Mouse (Mus musculus) heart, embryonic 12.5 days (tissue): Measurements from ENCODE around the gene Ly6g6e. TPM values are rescaled to one million over a fixed set of nuclear protein-coding genes. Genes with fewer than 3 reads are reported as not detected.

ENCODE experiments used
- ATAC-seq: fragments of 200-750 bp; cut with Nextera tagmentation; 2 replicates; pipeline ENCODE4 v1.8.0; 2017; ENCODE audit warnings: moderate TSS enrichment, moderate library complexity; ENCODE audit not compliant: insufficient number of reproducible peaks, low FRiP score
- H3K27ac ChIP-seq: fragments of 300-500 bp; sonication (generic); 2 replicates; pipeline ENCODE4 v1.5.1; 2016; ENCODE audit warnings: mild to moderate bottlenecking, moderate library complexity; ENCODE audit not compliant: poor library complexity, severe bottlenecking
- H3K27me3 ChIP-seq: fragments of 300-500 bp; sonication (generic); replicated peaks from 2 replicates; pipeline ENCODE4 v1.6.1; 2016; ENCODE audit warnings: mild to moderate bottlenecking, moderate library complexity
- H3K36me3 ChIP-seq: fragments of 300-500 bp; sonication (generic); 2 replicates; pipeline ENCODE4 v1.6.1; 2016; ENCODE audit warnings: mild to moderate bottlenecking, moderate library complexity
- H3K4me1 ChIP-seq: fragments of 300-500 bp; sonication (generic); replicated peaks from 2 replicates; pipeline ENCODE4 v1.6.1; 2016; ENCODE audit warnings: mild to moderate bottlenecking
- H3K4me2 ChIP-seq: fragments of 300-500 bp; sonication (generic); 2 replicates; pipeline ENCODE4 v1.6.1; 2016; ENCODE audit warnings: mild to moderate bottlenecking, moderate library complexity
- H3K4me3 ChIP-seq: fragments of 300-500 bp; sonication (generic); 2 replicates; pipeline ENCODE4 v1.5.1; 2016; ENCODE audit warnings: mild to moderate bottlenecking
- H3K9ac ChIP-seq: fragments of 300-500 bp; sonication (generic); 2 replicates; pipeline ENCODE4 v1.6.1; 2016; ENCODE audit warnings: mild to moderate bottlenecking, moderate library complexity
- H3K9me3 ChIP-seq: fragments of 300-500 bp; sonication (generic); replicated peaks from 2 replicates; pipeline ENCODE4 v1.6.1; 2016; ENCODE audit warnings: mild to moderate bottlenecking, moderate library complexity
- WGBS: fragments of 180-500 bp; shearing (Covaris S2); methylation state at CpG from one replicate; pipeline ENCODE4 v1.1.7; 2016; 5-methylcytosine and 5-hydroxymethylcytosine counted together
- polyA plus RNA-seq: library from polyadenylated mRNA; unstranded; fragments of >200 nt; fragmentation: Nextera tagmentation; extraction: Ambion mirVana; gene quantifications from 2 replicates; pipeline ENCODE4 v1.2.1, GENCODE M21; 2016

Gene Ly6g6e
- polyA plus RNA-seq, 1 experiment from 2014 or later: 0.24 TPM

DNA sequence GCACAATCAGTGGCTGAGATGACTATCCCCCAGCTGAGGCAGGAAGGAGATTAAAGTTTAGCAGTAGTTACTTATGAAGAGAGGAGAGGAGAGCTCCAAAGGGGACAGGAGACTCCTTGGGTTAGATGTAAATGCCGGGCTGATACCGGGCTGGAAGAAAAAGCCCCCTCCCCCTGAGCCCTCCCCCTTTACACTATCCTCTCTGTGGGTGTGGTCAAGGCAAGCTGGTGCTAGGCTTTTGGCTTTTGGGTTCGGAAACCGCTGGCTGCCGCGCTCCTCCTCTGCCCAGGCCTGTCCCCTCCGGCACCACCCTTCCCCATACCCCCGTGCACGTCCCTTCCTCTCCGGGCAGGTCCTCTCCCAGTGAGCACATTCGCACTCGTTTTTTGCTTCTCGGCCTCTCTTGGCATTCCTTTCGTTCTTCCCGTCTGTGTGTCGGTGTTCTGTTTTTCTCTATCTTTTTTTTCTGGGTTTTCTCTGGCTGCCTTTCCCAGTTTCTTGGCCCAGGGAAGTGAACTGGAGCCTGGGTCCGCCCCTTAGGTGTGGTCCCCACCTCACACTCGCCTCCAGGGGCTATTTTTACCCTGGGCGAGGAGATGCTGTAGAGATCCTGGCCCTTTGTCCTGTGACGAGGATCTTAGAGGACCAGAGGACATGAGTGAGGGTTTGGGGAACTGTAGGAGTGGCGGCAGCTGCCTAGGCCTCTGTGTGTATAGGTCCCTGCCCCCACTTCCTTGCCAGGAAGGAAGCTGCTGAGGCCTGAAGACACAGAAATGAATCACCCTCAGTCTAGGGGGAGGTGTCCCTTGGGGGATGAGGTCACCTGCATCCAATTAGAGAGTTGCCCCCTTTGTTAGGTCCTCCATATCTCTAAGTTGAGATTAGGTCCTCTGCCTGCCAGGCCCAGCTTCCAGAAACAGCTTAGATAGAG, 25.3 kb upstream of the Ly6g6e start:
- under 1% methylated on average over 21 of the region's 21 CpGs for WGBS
- peak overlapping the region; percentile 88 for H3K4me2 ChIP-seq
- H3K27me3 ChIP-seq: no peaks in the 10 kb centered on the region
- peak overlapping the region; percentile 94 for H3K9ac ChIP-seq
- H3K27ac ChIP-seq: peak overlapping the region; percentile 99
- H3K4me3 ChIP-seq: peak overlapping the region; percentile 75
- no peaks in the 10 kb centered on the region; the same call in 1 of the 2 replicates for H3K9me3 ChIP-seq
- H3K4me1 ChIP-seq: peaks cover 45% of the 10 kb centered on the region
- ATAC-seq: peak; percentile 80
- H3K36me3 ChIP-seq: peaks cover 41% of the 10 kb centered on the region

DNA sequence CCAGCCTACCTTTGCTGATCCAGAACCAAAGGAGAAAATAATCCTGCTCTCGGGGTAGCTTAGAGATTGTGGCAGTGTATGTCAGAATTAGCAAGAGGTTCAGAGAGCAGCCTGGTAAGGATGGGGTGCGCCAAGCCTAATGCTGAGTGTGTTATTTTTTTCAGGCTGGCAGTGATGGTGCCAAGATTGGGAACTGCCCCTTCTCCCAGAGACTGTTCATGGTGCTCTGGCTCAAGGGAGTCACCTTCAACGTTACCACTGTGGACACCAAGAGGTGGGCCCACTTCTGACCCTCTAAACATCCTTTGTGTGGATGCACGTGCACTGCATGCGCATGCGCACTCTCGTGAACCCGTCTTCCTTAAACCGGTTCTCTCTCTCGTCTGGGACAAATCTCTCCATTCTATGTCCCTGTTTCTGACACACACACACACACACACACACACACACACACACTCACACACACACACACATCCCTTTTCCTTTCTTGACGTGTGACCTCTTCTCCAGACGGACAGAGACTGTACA, 24.4 kb upstream of the Ly6g6e start:
- no peak for ATAC-seq
- Histone ChIP-seq H3K4me3 (peak overlapping the region; percentile 75), H3K36me3 (peaks cover 48% of the 10 kb centered on the region), H3K4me1 (peaks cover 41% of the 10 kb centered on the region), H3K27me3 (no peaks in the 10 kb centered on the region), H3K4me2 (peak overlapping the region; percentile 88), H3K9me3 (no peaks in the 10 kb centered on the region; the same call in 1 of the 2 replicates), H3K9ac (peak overlapping the region; percentile 94), H3K27ac (peak overlapping the region; percentile 99)
- WGBS: 68% methylated on average over 12 of the region's 12 CpGs

DNA sequence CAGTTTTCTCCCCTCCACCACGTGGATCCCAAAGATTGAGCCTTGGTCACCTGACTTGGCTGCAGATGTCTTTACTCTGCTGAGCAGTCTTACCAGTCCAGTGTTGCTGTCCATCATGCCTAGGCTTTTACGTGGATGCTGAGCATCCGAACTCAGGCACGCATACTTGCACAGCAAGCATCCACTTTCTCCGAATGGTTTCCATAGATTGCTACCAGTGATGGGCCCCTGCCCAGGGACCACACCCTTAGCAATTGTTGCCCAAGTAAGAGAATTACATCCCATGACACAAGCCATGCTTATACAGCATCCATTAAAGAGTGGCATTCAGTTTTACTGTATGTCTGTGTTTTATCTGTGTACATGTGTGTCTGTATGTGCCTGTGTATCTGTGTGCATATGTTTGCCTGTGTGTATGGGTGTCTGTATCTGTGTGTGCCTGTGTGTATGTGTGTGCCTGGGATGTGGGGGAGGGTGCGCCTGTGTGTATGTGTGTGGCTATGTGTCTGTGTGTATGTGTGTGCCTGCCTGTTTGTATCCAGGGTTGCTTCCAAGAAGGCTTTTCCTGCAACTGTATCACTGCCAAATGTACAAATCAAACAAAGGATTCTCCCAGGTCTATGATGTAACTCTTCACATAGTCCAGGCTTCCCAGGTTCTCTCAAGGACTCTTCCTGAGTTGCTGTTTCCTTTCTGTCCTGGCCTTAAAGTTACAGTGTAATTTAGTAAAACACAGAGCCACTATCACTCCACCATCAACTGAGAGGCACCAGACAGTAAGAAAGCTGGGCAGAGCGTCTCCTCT, 20.8 kb upstream of the Ly6g6e start:
- Histone ChIP-seq H3K27me3 (no peaks in the 10 kb centered on the region), H3K9me3 (no peaks in the 10 kb centered on the region; the same call in 1 of the 2 replicates), H3K4me3 (no peak overlapping the region), H3K4me1 (peaks cover 37% of the 10 kb centered on the region), H3K27ac (no peak overlapping the region), H3K4me2 (no peak overlapping the region), H3K9ac (no peak overlapping the region), H3K36me3 (peaks cover 69% of the 10 kb centered on the region)
- WGBS: 86% methylated on average over 7 of the region's 7 CpGs
- no peak for ATAC-seq

DNA sequence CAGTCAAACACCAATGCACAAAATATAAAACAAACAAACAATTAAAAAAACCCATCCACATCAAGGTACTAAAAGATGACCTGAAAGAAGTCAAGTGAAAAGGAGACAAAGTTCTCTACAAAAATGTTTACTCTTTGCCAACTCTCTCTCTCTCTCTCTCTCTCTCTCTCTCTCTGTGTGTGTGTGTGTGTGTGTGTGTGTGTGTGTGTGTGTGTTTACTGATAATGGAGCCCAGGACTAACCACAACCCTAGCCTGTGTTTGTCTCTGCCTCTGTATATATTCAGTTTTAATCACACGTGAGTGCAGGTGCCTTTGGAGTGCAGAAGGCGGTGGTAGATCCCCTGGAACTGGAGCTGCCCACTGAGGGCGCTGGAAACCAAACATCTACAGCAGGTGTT, 19.6 kb upstream of the Ly6g6e start:
- H3K27ac ChIP-seq: no peak overlapping the region
- no peaks in the 10 kb centered on the region; the same call in 1 of the 2 replicates for H3K9me3 ChIP-seq
- peak overlapping the region; percentile 8; the same call in 1 of the 2 replicates for H3K9ac ChIP-seq
- H3K4me2 ChIP-seq: no peak overlapping the region
- H3K4me1 ChIP-seq: peaks cover 35% of the 10 kb centered on the region
- H3K4me3 ChIP-seq: no peak overlapping the region
- H3K27me3 ChIP-seq: no peaks in the 10 kb centered on the region
- no peak for ATAC-seq
- peaks cover 79% of the 10 kb centered on the region for H3K36me3 ChIP-seq
- WGBS: 74% methylated on average over 3 of the region's 3 CpGs

DNA sequence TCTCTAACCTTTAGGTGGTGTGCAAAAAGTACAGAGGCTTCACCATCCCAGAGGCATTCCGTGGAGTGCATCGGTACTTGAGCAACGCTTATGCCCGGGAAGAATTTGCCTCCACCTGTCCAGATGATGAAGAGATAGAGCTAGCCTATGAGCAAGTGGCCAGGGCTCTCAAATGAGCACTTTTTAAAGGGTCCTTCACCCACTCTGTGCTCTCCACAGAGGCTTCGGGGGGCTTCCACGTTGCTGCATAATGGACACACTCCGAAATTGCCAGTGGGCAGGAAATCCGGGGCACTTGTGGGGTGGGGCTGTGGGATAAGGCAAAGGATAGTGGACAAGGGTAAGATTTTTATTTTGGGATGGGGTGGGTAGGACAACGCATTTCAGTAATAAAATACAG, 18.4 kb upstream of the Ly6g6e start:
- Histone ChIP-seq H3K4me2 (peak overlapping the region; percentile 96), H3K4me3 (0 out of 2 replicates have a peak overlapping the region, but pooled peaks have one; percentile 76), H3K9me3 (no peaks in the 10 kb centered on the region; the same call in 1 of the 2 replicates), H3K27me3 (peaks cover 7% of the 10 kb centered on the region; the same call in 1 of the 2 replicates), H3K27ac (peak overlapping the region; percentile 95), H3K36me3 (peaks cover 80% of the 10 kb centered on the region), H3K4me1 (peaks cover 25% of the 10 kb centered on the region), H3K9ac (0 out of 2 replicates have a peak overlapping the region, but pooled peaks have one; percentile 3)
- 63% methylated on average over 9 of the region's 9 CpGs for WGBS
- ATAC-seq: no peak

DNA sequence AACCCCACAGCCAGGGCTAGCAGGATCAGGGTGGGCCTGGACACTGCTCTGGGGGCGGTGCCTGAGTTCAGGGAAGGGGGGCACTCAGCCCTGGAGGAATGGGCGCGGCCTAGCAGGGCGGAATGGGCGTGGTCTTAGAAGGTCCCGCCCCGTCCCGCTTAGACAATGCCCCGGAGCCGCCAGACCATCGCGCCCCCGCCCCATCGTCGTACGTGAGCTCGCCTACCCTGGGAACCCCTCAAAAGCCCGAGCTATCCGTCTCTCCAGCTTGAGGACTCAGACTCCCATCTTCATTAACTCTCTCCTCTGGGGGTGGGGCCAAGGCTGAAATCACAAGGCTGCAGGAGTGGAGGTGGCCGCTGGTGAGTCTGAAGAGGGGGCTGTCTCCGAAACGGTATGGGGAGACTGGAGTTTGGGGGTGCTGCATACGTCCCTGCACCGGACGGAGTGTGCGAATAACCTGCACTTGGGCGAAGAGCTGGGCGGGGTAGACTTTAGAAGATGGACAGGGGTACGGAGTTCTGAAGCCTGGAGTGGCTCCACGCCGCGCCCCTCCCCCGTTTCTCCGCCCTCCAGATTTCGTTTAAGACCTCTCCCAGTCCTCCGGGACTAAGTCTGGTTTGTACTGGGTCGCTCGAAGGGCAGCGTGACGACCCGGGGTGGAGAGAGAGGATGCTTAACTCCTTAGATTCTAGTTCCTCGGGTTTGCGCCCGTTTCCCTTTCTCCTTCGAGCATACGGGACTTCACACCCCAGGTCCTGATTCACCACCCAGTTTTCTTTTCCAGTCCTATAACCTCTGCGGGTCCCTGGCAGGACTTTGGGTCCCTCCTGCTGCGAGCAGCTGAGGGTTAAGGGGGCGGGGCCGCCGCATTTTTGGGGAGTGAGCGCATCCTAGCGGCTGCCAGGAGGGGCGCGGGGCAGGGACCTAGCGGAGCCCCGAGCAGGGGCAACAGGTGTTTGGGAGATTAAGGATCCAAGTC, 17.5 kb upstream of the Ly6g6e start, which contains the start of gene Ddah2:
TSS of gene Ddah2 (plus strand) at position 125 of the 982 bp plus-strand sequence.
- Histone ChIP-seq H3K27ac (peak within 1 kb of the TSS; percentile 95), H3K9ac (peak within 1 kb of the TSS; percentile 92), H3K27me3 (peaks cover 16% of the 10 kb centered on the region), H3K4me1 (peaks cover 28% of the 10 kb centered on the region), H3K4me3 (peak within 1 kb of the TSS; percentile 76), H3K36me3 (peaks cover 72% of the 10 kb centered on the region), H3K4me2 (peak within 1 kb of the TSS; percentile 96), H3K9me3 (no peaks in the 10 kb centered on the region; the same call in 1 of the 2 replicates)
- peak; percentile 95 for ATAC-seq
- WGBS: under 1% methylated on average over 57 of the region's 57 CpGs

DNA sequence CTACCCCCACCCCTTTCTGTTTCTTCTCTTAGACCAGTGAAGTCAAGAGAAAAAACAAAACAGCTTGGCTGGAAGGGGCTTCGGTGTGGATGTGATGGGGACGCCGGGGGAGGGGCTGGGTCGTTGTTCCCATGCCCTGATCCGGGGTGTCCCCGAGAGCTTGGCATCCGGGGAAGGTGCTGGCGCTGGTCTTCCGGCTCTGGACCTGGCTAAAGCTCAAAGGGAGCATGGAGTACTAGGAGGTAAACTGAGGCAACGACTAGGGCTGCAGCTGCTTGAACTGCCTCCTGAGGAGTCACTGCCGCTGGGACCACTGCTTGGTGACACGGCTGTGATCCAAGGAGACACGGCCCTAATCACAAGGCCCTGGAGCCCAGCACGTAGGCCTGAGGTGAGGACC, 16.6 kb upstream of the Ly6g6e start:
- Histone ChIP-seq H3K27me3 (peaks cover 24% of the 10 kb centered on the region), H3K36me3 (peaks cover 64% of the 10 kb centered on the region), H3K4me2 (peak overlapping the region; percentile 96), H3K4me3 (peak overlapping the region; percentile 76), H3K27ac (no peak overlapping the region), H3K4me1 (peaks cover 34% of the 10 kb centered on the region), H3K9me3 (no peaks in the 10 kb centered on the region), H3K9ac (peak overlapping the region; percentile 92)
- no peak for ATAC-seq
- WGBS: 28% methylated on average over 14 of the region's 14 CpGs

DNA sequence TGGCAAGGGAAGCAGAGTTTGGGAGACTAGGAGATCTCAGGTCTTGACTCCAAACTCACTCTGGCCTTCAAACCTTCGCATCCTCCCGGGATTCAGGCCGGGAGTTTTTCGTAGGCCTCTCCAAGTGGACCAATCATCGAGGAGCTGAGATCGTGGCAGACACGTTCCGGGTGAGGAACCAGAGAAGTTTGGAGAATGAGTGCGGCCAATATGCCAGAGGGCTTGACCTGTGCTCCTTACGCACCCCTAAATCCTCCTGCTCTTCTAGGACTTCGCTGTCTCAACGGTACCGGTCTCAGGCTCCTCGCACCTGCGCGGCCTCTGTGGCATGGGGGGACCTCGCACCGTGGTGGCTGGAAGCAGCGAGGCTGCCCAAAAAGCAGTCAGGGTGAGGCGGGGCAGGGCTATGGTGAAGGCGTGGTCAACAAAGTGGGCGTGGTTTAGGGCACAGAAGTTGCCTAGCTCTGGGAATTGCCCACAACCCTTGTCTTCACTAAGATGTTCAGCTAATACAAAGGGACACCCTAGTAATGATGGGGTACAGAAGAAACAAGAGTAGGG, 15.9 kb upstream of the Ly6g6e start:
- H3K36me3 ChIP-seq: peaks cover 57% of the 10 kb centered on the region
- H3K4me3 ChIP-seq: peak overlapping the region; percentile 76
- no peaks in the 10 kb centered on the region for H3K9me3 ChIP-seq
- peaks cover 32% of the 10 kb centered on the region for H3K27me3 ChIP-seq
- peaks cover 40% of the 10 kb centered on the region for H3K4me1 ChIP-seq
- no peak for ATAC-seq
- no peak overlapping the region for H3K27ac ChIP-seq
- 61% methylated on average over 22 of the region's 22 CpGs for WGBS
- H3K4me2 ChIP-seq: peak overlapping the region; percentile 96
- 0 out of 2 replicates have a peak overlapping the region, but pooled peaks have one; percentile 92 for H3K9ac ChIP-seq

DNA sequence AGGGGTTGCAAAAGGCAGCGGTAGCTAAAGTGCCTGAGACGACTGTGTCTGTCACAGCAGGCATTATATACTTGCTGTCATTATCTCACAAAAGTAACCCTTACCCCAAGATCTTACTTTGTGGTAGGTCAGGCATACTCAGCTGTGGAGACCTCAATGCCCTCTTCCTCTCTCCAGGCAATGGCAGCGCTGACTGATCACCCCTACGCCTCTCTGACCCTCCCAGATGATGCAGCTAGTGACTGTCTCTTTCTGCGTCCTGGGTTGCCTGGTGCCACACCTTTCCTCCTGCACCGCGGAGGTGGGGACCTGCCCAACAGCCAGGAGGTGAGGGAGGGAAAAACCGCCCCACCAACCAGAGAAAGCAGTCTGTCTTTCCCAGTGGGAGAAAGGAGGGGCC, 15.4 kb upstream of the Ly6g6e start:
- 80% methylated on average over 8 of the region's 8 CpGs for WGBS
- Histone ChIP-seq H3K4me2 (no peak overlapping the region), H3K27ac (no peak overlapping the region), H3K36me3 (peaks cover 52% of the 10 kb centered on the region), H3K4me3 (no peak overlapping the region), H3K27me3 (peaks cover 37% of the 10 kb centered on the region), H3K9ac (no peak overlapping the region), H3K9me3 (no peaks in the 10 kb centered on the region), H3K4me1 (peaks cover 42% of the 10 kb centered on the region)
- ATAC-seq: no peak
